Comparison of ENCODE assay signal across 9 mouse cellular contexts in the genomic region with DNA sequence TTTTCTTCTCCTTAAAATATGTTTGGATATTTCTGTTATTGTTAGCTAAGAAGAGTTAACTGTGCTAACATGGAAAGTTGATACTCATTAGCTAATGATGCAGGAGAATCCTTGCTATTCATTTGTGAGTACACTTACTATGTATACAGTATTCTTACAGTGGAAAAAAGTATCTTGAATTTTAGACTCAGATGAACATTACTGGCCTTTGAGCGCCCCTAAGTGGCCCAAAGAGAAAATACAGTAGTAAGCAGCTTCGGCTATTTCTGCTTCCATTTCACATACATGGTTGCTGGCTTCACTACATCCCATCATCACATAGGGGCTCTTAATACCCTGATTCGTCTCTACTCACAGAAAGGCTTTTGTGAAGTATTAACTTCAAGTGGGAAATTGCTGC.
DNase-seq lines count a peak whose midpoint lies in the region; ATAC-seq lines count a peak whose summit lies in the region.
"Had no signal": no experiment of that assay in that cellular context is flagged by ENCODE, and none has a peak within 500 bp of the region (broad histone marks: within the 10 kb centered on the region; RNA-seq: fewer than 3 reads in every experiment).

No protein-coding gene starts in this region.

- no peak overlapping the region for H3K4me3 ChIP-seq in forebrain, embryonic 12.5 days (replicated peaks)
- no peak overlapping the region for H3K4me3 ChIP-seq in forebrain, embryonic 11.5 days (ENCODE audit: low read depth, low read length)
- no peak overlapping the region for H3K4me3 ChIP-seq in neural tube, embryonic 11.5 days (ENCODE audit: low read depth, low read length)
- H3K4me3 ChIP-seq in hindbrain, embryonic 15.5 days = no peak overlapping the region

- WGBS in forebrain, embryonic 12.5 days = 10% methylated on average over 3 of the region's 3 CpGs
- WGBS in forebrain, embryonic 11.5 days = 19% methylated on average over 3 of the region's 3 CpGs
- WGBS in neural tube, embryonic 11.5 days = 26% methylated on average over 3 of the region's 3 CpGs
- 22% methylated on average over 3 of the region's 3 CpGs for WGBS in hindbrain, embryonic 15.5 days

- H3K27ac ChIP-seq in forebrain, embryonic 12.5 days = no peak overlapping the region
- H3K27ac ChIP-seq in forebrain, embryonic 11.5 days (ENCODE audit: low read depth, low read length) = no peak overlapping the region
- no peak overlapping the region for H3K27ac ChIP-seq in neural tube, embryonic 11.5 days (ENCODE audit: low read depth, low read length)
- H3K27ac ChIP-seq in hindbrain, embryonic 15.5 days (replicated peaks) = no peak overlapping the region
- H3K27ac ChIP-seq: macrophage had no signal

- DNase-seq in forebrain, embryonic 11.5 days (ENCODE audit: low spot score) = no peak
- DNase-seq in neural tube, embryonic 11.5 days (ENCODE audit: low spot score) = peak; percentile 42
- DNase-seq in neural tube, embryonic 10.5 days (ENCODE audit: extremely low spot score, low spot score) = no peak
- DNase-seq in ovary, postnatal 10 days (ENCODE audit: low spot score) = no peak

- H3K4me1 ChIP-seq in forebrain, embryonic 12.5 days = peaks cover 19% of the 10 kb centered on the region
- H3K4me1 ChIP-seq in forebrain, embryonic 11.5 days (replicated peaks; ENCODE audit: control insufficient read depth, insufficient read depth, low read length) = peaks cover 3% of the 10 kb centered on the region
- 0 out of 2 replicates have a peak, but pooled peaks cover 2% of the 10 kb centered on the region for H3K4me1 ChIP-seq in neural tube, embryonic 11.5 days (ENCODE audit: control insufficient read depth, insufficient read depth, low read length)
- peaks cover 8% of the 10 kb centered on the region; the same call in 1 of the 2 replicates for H3K4me1 ChIP-seq in hindbrain, embryonic 15.5 days (replicated peaks)

- no peak overlapping the region for H3K4me2 ChIP-seq in forebrain, embryonic 12.5 days
- no peak overlapping the region for H3K4me2 ChIP-seq in forebrain, embryonic 11.5 days (ENCODE audit: low read depth, low read length, severe bottlenecking)
- H3K4me2 ChIP-seq in neural tube, embryonic 11.5 days (ENCODE audit: low read depth) = no peak overlapping the region
- no peak overlapping the region for H3K4me2 ChIP-seq in hindbrain, embryonic 15.5 days

- peak; percentile 39; the same call in 1 of the 2 replicates for ATAC-seq in forebrain, embryonic 12.5 days (ENCODE audit: low FRiP score)
- no peak for ATAC-seq in forebrain, embryonic 11.5 days (replicated peaks; ENCODE audit: low FRiP score)
- no peak for ATAC-seq in neural tube, embryonic 11.5 days (ENCODE audit: insufficient read depth, low FRiP score, low TSS enrichment)
- ATAC-seq in hindbrain, embryonic 15.5 days (ENCODE audit: low FRiP score, low read depth) = peak; percentile 35; the same call in 1 of the 2 replicates
- peak; percentile 68 for ATAC-seq in megakaryocyte progenitor cell, adult 5-6 weeks (replicated peaks; ENCODE audit: poor library complexity)
- no peak; the same call in 1 of the 2 replicates for ATAC-seq in granulocyte monocyte progenitor cell, adult 5-6 weeks (replicated peaks; ENCODE audit: poor library complexity, severe bottlenecking)

- peaks cover 37% of the 10 kb centered on the region for H3K27me3 ChIP-seq in forebrain, embryonic 12.5 days
- peaks cover 21% of the 10 kb centered on the region for H3K27me3 ChIP-seq in forebrain, embryonic 11.5 days (ENCODE audit: control insufficient read depth, insufficient read depth, low read length)
- no peaks in the 10 kb centered on the region for H3K27me3 ChIP-seq in neural tube, embryonic 11.5 days (ENCODE audit: control insufficient read depth, insufficient read depth, low read length)
- H3K27me3 ChIP-seq in hindbrain, embryonic 15.5 days = no peaks in the 10 kb centered on the region

- H3K9ac ChIP-seq in forebrain, embryonic 12.5 days = no peak overlapping the region
- no peak overlapping the region for H3K9ac ChIP-seq in forebrain, embryonic 11.5 days (ENCODE audit: low read length)
- no peak overlapping the region for H3K9ac ChIP-seq in neural tube, embryonic 11.5 days (ENCODE audit: low read length)
- H3K9ac ChIP-seq in hindbrain, embryonic 15.5 days = no peak overlapping the region

- no peaks in the 10 kb centered on the region for H3K9me3 ChIP-seq in forebrain, embryonic 12.5 days
- H3K9me3 ChIP-seq in forebrain, embryonic 11.5 days (ENCODE audit: control insufficient read depth, low read length) = no peaks in the 10 kb centered on the region
- no peaks in the 10 kb centered on the region for H3K9me3 ChIP-seq in neural tube, embryonic 11.5 days (ENCODE audit: control insufficient read depth, low read length)
- no peaks in the 10 kb centered on the region for H3K9me3 ChIP-seq in hindbrain, embryonic 15.5 days

- H3K36me3 ChIP-seq in forebrain, embryonic 12.5 days (replicated peaks) = no peaks in the 10 kb centered on the region
- no peaks in the 10 kb centered on the region for H3K36me3 ChIP-seq in forebrain, embryonic 11.5 days (ENCODE audit: control insufficient read depth, insufficient read depth, low read length)
- H3K36me3 ChIP-seq in neural tube, embryonic 11.5 days (ENCODE audit: control insufficient read depth, insufficient read depth, low read length) = no peaks in the 10 kb centered on the region
- H3K36me3 ChIP-seq in hindbrain, embryonic 15.5 days = no peaks in the 10 kb centered on the region

Comparison
In these comparisons a context has a peak if more than half of its experiments do, and no peak if none do; other contexts are left out.
1. ATAC-seq: peak in forebrain, embryonic 12.5 days (single experiment), hindbrain, embryonic 15.5 days (single experiment) and megakaryocyte progenitor cell, adult 5-6 weeks (single experiment); none in forebrain, embryonic 11.5 days (single experiment), neural tube, embryonic 11.5 days (single experiment) and granulocyte monocyte progenitor cell, adult 5-6 weeks (single experiment).